Mouse (Mus musculus) heart, embryonic 12.5 days (tissue): ENCODE measurements around the gene Rbms3. TPM values are rescaled to one million over a fixed set of nuclear protein-coding genes. Genes with fewer than 3 reads are reported as not detected.

Source experiments
- ATAC-seq: fragments of 200-750 bp; cut with Nextera tagmentation; 2 replicates; pipeline ENCODE4 v1.8.0; 2017; ENCODE audit warnings: moderate TSS enrichment, moderate library complexity; ENCODE audit not compliant: insufficient number of reproducible peaks, low FRiP score
- H3K27ac ChIP-seq: fragments of 300-500 bp; sonication (generic); 2 replicates; pipeline ENCODE4 v1.5.1; 2016; ENCODE audit warnings: mild to moderate bottlenecking, moderate library complexity; ENCODE audit not compliant: poor library complexity, severe bottlenecking
- H3K27me3 ChIP-seq: fragments of 300-500 bp; sonication (generic); replicated peaks from 2 replicates; pipeline ENCODE4 v1.6.1; 2016; ENCODE audit warnings: mild to moderate bottlenecking, moderate library complexity
- H3K36me3 ChIP-seq: fragments of 300-500 bp; sonication (generic); 2 replicates; pipeline ENCODE4 v1.6.1; 2016; ENCODE audit warnings: mild to moderate bottlenecking, moderate library complexity
- H3K4me1 ChIP-seq: fragments of 300-500 bp; sonication (generic); replicated peaks from 2 replicates; pipeline ENCODE4 v1.6.1; 2016; ENCODE audit warnings: mild to moderate bottlenecking
- H3K4me2 ChIP-seq: fragments of 300-500 bp; sonication (generic); 2 replicates; pipeline ENCODE4 v1.6.1; 2016; ENCODE audit warnings: mild to moderate bottlenecking, moderate library complexity
- H3K4me3 ChIP-seq: fragments of 300-500 bp; sonication (generic); 2 replicates; pipeline ENCODE4 v1.5.1; 2016; ENCODE audit warnings: mild to moderate bottlenecking
- H3K9ac ChIP-seq: fragments of 300-500 bp; sonication (generic); 2 replicates; pipeline ENCODE4 v1.6.1; 2016; ENCODE audit warnings: mild to moderate bottlenecking, moderate library complexity
- H3K9me3 ChIP-seq: fragments of 300-500 bp; sonication (generic); replicated peaks from 2 replicates; pipeline ENCODE4 v1.6.1; 2016; ENCODE audit warnings: mild to moderate bottlenecking, moderate library complexity
- WGBS: fragments of 180-500 bp; shearing (Covaris S2); methylation state at CpG from one replicate; pipeline ENCODE4 v1.1.7; 2016; 5-methylcytosine and 5-hydroxymethylcytosine counted together
- polyA plus RNA-seq: library from polyadenylated mRNA; unstranded; fragments of >200 nt; fragmentation: Nextera tagmentation; extraction: Ambion mirVana; gene quantifications from 2 replicates; pipeline ENCODE4 v1.2.1, GENCODE M21; 2016

Gene Rbms3
- polyA plus RNA-seq, 1 experiment from 2014 or later: 42.2 TPM

DNA sequence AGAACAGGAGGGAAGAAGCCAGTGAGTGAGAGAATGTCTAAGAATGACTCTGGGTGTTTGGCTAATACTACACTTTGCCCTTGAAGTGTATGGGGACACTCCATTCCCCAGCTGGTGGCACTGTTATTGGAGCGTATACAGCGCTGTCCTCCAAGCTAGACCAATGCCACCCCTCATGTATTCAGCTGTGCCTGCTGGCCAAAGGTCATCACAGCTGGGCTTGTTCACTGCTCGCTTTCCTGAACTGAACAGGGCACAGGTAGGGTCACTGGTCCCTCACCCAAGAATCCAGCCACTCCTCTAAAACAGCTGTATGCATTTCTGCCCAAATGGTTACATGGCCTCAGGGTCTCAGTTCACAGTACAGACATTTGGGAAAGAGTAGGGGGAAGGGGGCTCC lies 253.9 kb downstream of the Rbms3 start:
- Histone ChIP-seq H3K36me3 (no peaks in the 10 kb centered on the region), H3K27me3 (no peaks in the 10 kb centered on the region), H3K9me3 (peaks cover 8% of the 10 kb centered on the region; the same call in 1 of the 2 replicates), H3K4me3 (no peak overlapping the region), H3K4me1 (peaks cover 8% of the 10 kb centered on the region; the same call in 1 of the 2 replicates), H3K27ac (no peak overlapping the region), H3K9ac (no peak overlapping the region), H3K4me2 (no peak overlapping the region)
- 83% methylated on average over 3 of the region's 3 CpGs for WGBS
- no peak for ATAC-seq

DNA sequence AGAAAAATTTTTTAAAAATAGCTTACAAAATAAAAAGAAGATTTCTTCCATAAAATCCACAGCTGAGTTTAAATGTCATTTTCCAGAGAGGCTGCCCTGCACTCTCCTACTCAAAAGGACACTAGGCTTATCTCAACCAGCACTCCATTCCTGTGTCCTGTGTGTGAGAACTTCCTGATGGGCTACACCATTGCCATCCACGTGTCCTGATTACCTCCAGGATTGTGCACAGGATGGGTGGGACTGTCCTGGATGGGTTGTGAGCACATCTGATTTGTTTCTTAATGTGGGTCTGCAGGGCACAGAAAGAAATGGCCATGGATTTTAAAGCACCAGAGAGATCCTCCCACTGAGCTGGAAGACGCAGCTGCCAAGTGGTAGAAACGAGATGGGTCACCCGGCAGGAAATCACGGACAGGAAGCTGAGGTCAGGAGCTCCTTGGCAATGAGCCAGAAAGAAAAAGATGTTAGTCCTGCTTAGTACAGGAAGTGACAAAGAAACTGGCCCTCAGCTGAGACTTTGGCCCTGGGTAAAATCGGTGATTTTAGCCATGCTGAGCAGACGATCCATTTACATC lies 256.5 kb downstream of the Rbms3 start:
- Histone ChIP-seq H3K9me3 (peaks cover 8% of the 10 kb centered on the region; the same call in 1 of the 2 replicates), H3K27ac (0 out of 2 replicates have a peak overlapping the region, but pooled peaks have one; percentile 29), H3K9ac (no peak overlapping the region), H3K4me2 (no peak overlapping the region), H3K36me3 (no peaks in the 10 kb centered on the region), H3K4me1 (peaks cover 3% of the 10 kb centered on the region; the same call in 1 of the 2 replicates), H3K27me3 (no peaks in the 10 kb centered on the region), H3K4me3 (no peak overlapping the region)
- WGBS: 36% methylated on average over 7 of the region's 7 CpGs
- peak; percentile 72 for ATAC-seq

DNA sequence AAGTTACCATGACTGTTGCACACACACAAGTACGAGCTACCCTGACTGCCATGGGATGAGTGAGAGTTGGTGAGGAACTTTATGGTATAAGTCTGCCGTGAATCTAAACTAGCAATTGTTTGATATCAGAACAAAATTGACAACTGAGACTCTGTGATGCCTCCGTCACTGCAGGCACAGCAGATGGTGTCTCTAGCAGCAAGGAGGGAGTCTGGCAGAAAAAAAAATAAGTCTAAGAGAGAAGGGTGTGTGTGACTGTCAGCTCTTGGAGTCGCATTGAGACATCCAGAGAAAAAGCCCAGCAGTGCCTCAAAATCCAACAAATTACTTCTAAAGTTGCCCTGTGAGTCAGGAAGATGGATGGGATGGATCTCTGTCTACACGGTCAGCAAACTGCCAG lies 257.7 kb downstream of the Rbms3 start:
- no peak overlapping the region for H3K4me3 ChIP-seq
- no peaks in the 10 kb centered on the region for H3K36me3 ChIP-seq
- no peak overlapping the region for H3K27ac ChIP-seq
- no peaks in the 10 kb centered on the region for H3K27me3 ChIP-seq
- no peak overlapping the region for H3K9ac ChIP-seq
- no peak for ATAC-seq
- H3K9me3 ChIP-seq: peaks cover 8% of the 10 kb centered on the region; the same call in 1 of the 2 replicates
- WGBS: 82% methylated on average over 5 of the region's 5 CpGs
- no peak overlapping the region for H3K4me2 ChIP-seq
- peaks cover 3% of the 10 kb centered on the region; the same call in 1 of the 2 replicates for H3K4me1 ChIP-seq

DNA sequence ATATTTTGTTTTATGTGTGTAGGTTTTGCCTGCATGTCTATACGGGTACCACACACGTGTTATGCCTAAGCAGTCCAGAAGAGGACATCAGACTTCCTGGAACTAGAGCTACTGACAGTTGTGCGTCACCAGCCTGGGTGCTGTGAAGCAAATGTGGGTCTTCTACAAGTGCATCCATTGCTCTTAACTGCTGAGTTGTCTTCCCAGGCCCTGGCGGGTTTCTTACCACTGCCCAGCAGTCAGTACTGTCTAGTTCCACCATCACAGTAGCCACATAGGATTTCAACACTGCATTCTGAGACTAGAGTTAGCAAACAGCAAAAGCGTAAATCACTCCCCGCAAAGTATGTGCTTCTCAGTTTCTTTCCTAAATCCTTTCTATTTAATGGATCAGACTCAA lies 259.6 kb downstream of the Rbms3 start:
- Histone ChIP-seq H3K36me3 (no peaks in the 10 kb centered on the region), H3K9ac (no peak overlapping the region), H3K4me3 (no peak overlapping the region), H3K27me3 (no peaks in the 10 kb centered on the region), H3K9me3 (peaks cover under 1% of the 10 kb centered on the region; the same call in 1 of the 2 replicates), H3K4me1 (no peaks in the 10 kb centered on the region), H3K4me2 (no peak overlapping the region), H3K27ac (no peak overlapping the region)
- WGBS: 84% methylated on average over 6 of the region's 6 CpGs
- ATAC-seq: no peak

DNA sequence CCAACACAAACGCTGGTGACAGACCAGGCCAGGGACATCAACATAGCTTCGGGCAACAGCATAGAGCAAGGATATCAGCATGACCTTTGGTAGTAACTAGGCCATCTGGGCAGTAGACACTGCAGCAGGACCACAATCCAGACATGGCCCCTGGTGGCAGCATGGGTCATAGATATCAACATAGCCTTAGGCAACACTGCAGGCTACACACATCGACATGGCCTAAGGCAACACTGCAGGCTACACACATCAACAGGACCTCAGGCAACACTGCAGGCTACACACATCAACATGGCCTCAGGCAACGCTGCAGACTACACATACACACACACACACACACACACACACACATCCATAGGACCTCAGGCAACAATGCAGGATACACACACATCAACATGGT lies 261.7 kb downstream of the Rbms3 start:
- WGBS: 80% methylated on average over 4 of the region's 4 CpGs
- H3K27ac ChIP-seq: no peak overlapping the region
- no peak for ATAC-seq
- H3K9ac ChIP-seq: no peak overlapping the region
- no peak overlapping the region for H3K4me3 ChIP-seq
- H3K9me3 ChIP-seq: no peaks in the 10 kb centered on the region
- H3K4me2 ChIP-seq: no peak overlapping the region
- H3K27me3 ChIP-seq: no peaks in the 10 kb centered on the region
- no peaks in the 10 kb centered on the region for H3K4me1 ChIP-seq
- no peaks in the 10 kb centered on the region for H3K36me3 ChIP-seq

DNA sequence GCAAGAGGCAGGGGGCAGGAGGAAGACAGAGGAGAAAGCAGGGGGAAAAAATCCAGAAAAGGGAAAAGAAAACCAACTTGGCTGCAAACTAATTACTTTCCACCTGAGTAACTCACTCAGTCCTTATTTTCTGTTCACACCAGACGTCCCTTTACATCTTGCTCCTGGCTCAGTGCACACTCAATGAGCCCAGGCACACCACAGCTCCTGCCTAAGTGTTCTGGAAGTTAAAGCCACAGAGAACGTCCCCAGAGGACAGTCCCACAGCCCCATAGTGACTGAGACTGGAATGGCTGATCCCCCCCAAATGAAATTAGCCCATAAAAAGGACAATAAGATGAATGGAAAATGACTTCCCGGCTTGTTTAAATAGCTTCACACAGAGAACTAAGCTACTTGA lies 265.1 kb downstream of the Rbms3 start:
- H3K27me3 ChIP-seq: no peaks in the 10 kb centered on the region
- no peak overlapping the region for H3K4me2 ChIP-seq
- no peaks in the 10 kb centered on the region for H3K36me3 ChIP-seq
- H3K4me1 ChIP-seq: no peaks in the 10 kb centered on the region
- H3K9ac ChIP-seq: no peak overlapping the region
- ATAC-seq: no peak
- no peaks in the 10 kb centered on the region for H3K9me3 ChIP-seq
- WGBS: 68% methylated on average over 3 of the region's 3 CpGs
- no peak overlapping the region for H3K4me3 ChIP-seq
- no peak overlapping the region for H3K27ac ChIP-seq

DNA sequence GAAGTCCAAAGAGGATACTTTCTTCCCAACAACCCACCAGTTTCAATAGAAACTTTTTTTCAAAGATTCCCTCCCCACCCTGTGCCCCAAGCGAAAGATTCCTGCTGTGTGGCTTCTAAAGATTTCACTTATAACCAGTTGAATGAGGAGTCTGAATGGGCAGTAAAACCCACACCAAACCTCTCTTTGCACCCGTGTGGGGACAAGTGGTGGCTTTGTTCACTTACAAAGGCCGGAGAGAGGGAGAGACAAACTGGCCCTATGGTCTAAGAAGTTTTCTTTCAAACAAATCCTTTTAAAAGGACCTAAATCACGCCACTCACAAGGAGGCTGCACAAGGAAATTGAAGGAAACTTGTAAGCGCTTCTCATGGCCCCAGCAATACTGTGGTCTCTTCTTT lies 268.3 kb downstream of the Rbms3 start:
- H3K27ac ChIP-seq: no peak overlapping the region
- no peaks in the 10 kb centered on the region for H3K36me3 ChIP-seq
- 76% methylated on average over 5 of the region's 5 CpGs for WGBS
- H3K9ac ChIP-seq: no peak overlapping the region
- H3K27me3 ChIP-seq: no peaks in the 10 kb centered on the region
- H3K4me1 ChIP-seq: 0 out of 2 replicates have a peak, but pooled peaks cover 6% of the 10 kb centered on the region
- H3K9me3 ChIP-seq: no peaks in the 10 kb centered on the region
- no peak overlapping the region for H3K4me2 ChIP-seq
- ATAC-seq: no peak
- no peak overlapping the region for H3K4me3 ChIP-seq

DNA sequence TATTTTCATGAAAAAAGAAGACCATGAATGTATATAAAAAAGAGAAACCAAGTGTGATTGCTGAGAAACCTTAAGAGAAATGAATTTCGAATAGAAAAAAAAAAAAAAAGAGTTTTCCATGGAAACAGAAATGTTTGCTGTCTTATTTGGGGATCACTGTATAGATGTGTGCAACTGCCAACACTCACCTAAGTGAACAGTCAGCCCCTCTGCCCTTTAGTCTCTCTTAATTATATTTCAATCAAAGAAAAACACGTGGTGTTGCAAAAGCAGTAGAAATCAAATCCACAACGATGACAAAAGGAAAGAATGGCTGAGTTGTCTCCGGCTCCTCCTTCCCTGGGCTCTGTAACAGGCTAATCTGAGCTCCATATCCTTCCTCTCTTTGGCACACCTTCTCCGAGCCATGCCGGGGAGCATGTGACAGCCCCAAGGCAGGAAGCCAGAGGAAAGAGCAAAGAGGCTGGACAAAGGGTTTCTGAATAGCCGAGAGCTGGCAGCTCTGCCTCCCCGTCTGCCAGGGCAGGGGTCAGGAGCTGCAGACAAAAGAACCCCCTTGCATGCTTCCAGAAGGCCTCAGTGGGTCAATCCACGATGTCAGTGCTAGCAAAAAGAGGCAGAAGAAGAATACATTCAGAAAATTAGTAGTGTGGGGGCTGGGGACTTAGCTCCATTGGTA lies 272.8 kb downstream of the Rbms3 start:
- H3K4me1 ChIP-seq: 0 out of 2 replicates have a peak, but pooled peaks cover 6% of the 10 kb centered on the region
- no peak overlapping the region for H3K9ac ChIP-seq
- H3K27ac ChIP-seq: peak overlapping the region; percentile 52
- 20% methylated on average over 9 of the region's 9 CpGs for WGBS
- H3K4me3 ChIP-seq: no peak overlapping the region
- H3K9me3 ChIP-seq: no peaks in the 10 kb centered on the region
- H3K4me2 ChIP-seq: no peak overlapping the region; the same call in 1 of the 2 replicates
- H3K36me3 ChIP-seq: no peaks in the 10 kb centered on the region
- peak; percentile 88 for ATAC-seq
- H3K27me3 ChIP-seq: no peaks in the 10 kb centered on the region

DNA sequence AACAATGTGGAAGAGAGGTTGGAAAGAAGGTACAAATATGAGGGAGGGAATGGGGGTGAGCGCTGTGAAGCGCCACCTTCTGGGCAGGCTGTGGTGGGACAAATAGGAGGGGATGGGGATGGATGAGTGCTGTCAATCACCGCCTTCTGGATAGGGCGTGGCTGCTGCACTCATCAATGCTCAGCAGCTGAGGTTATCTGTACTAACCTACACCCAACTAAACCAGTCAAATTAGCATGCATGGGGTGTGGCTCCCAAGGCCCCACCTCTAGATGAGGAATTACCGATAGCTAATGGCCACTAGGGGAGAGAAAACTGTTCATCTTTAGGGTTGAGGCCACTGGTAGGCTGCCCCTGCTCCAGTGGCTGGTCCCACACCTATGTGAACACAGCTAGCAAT lies 274.2 kb downstream of the Rbms3 start:
- ATAC-seq: no peak
- Histone ChIP-seq H3K27ac (no peak overlapping the region), H3K27me3 (no peaks in the 10 kb centered on the region), H3K9me3 (no peaks in the 10 kb centered on the region), H3K4me2 (no peak overlapping the region), H3K4me3 (no peak overlapping the region), H3K9ac (no peak overlapping the region), H3K36me3 (no peaks in the 10 kb centered on the region), H3K4me1 (0 out of 2 replicates have a peak, but pooled peaks cover 6% of the 10 kb centered on the region)
- WGBS: 70% methylated on average over 5 of the region's 5 CpGs

DNA sequence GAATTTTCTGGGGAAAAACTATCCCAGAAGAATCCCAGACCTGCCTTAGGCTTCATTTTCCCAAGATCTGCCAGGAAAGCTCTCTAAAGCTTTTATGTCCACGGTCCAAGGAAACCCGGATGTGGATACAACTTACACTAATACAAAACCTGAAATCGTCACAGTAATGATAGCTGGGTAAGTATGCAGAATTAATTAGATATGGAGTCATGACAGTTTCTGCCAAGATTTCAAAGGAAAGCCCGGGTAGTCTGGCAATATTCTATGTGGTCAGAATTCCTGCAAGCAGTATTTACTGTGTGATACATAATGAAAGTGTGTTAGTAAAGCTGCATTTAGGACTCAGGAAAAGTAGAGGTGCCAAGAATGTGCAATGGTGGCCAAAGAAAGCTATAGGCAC lies 287.4 kb downstream of the Rbms3 start:
- H3K27me3 ChIP-seq: no peaks in the 10 kb centered on the region
- whole genome bisulfite sequencing: 79% methylated on average over 4 of the region's 4 CpGs
- H3K9me3 ChIP-seq: peaks cover 4% of the 10 kb centered on the region; the same call in 1 of the 2 replicates
- no peak for ATAC-seq
- no peak overlapping the region for H3K9ac ChIP-seq
- no peaks in the 10 kb centered on the region for H3K4me1 ChIP-seq
- no peak overlapping the region for H3K4me2 ChIP-seq
- no peak overlapping the region for H3K4me3 ChIP-seq
- H3K36me3 ChIP-seq: no peaks in the 10 kb centered on the region
- H3K27ac ChIP-seq: no peak overlapping the region

DNA sequence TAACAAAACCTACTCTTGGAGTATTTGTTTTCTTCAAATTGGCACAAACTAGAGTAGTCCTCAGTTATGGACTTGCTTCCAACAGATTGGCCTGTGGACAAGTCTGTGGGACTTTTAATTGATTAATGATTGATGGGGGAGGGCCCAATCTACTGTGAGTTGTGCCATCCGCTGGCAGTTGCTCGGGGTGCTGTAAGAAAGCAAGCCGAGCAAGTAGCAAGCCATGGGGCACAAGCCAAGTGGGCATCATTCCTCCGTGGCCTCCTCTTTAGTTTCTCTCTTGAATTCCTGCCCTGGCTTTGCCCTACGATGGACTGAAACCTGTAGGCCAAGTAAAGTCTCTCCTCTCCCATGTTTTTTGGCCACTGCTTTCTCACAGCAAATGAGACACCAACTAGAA lies 299.0 kb downstream of the Rbms3 start:
- no peaks in the 10 kb centered on the region for H3K4me1 ChIP-seq
- WGBS: 75% methylated on average over 5 of the region's 5 CpGs

More for the DNA sequence above, 299.0 kb downstream of the Rbms3 start:
- Histone ChIP-seq H3K4me2 (no peak overlapping the region), H3K4me3 (no peak overlapping the region), H3K27ac (no peak overlapping the region), H3K36me3 (no peaks in the 10 kb centered on the region), H3K9me3 (no peaks in the 10 kb centered on the region), H3K9ac (no peak overlapping the region), H3K27me3 (no peaks in the 10 kb centered on the region)
- ATAC-seq: no peak
